Mouse (Mus musculus) cerebral cortex, adult 2 months (tissue): ENCODE measurements around the gene Tmtc2.

Experiments
- WGBS: fragments of 180-500 bp; shearing (Covaris S2); methylation state at CpG from one replicate; pipeline ENCODE4 v1.1.7; 2018; 5-methylcytosine and 5-hydroxymethylcytosine counted together

Gene Tmtc2

GRCm38 (mm10) chr10:105288472-105288871 is 285.8 kb downstream of the Tmtc2 start:
- 30% methylated on average over 2 of the region's 2 CpGs for WGBS

- 93% methylated on average over 3 of the region's 3 CpGs for WGBS
Observed at GRCm38 (mm10) chr10:105287575-105287974, 286.7 kb downstream of the Tmtc2 start.

GRCm38 (mm10) chr10:105287064-105287463 is 287.2 kb downstream of the Tmtc2 start:
- 85% methylated on average over 7 of the region's 7 CpGs for WGBS

GRCm38 (mm10) chr10:105286221-105286620 is 288.0 kb downstream of the Tmtc2 start:
- WGBS = 49% methylated on average over 2 of the region's 2 CpGs

- WGBS = 53% methylated on average over 6 of the region's 6 CpGs
Observed at GRCm38 (mm10) chr10:105284171-105284570, 290.1 kb downstream of the Tmtc2 start.

GRCm38 (mm10) chr10:105280933-105281332 is 293.3 kb downstream of the Tmtc2 start:
- WGBS = 91% methylated on average over 3 of the region's 3 CpGs

- WGBS = 49% methylated on average over 3 of the region's 3 CpGs
Observed at GRCm38 (mm10) chr10:105260053-105260452, 314.2 kb downstream of the Tmtc2 start.

GRCm38 (mm10) chr10:105238291-105238690 is 336.0 kb downstream of the Tmtc2 start:
- WGBS = 86% methylated on average over 22 of the region's 22 CpGs

GRCm38 (mm10) chr10:105232864-105233263 is 341.4 kb downstream of the Tmtc2 start:
- 93% methylated on average over 2 of the region's 2 CpGs for WGBS

GRCm38 (mm10) chr10:105230416-105230815 is 343.8 kb downstream of the Tmtc2 start:
- 87% methylated on average over 7 of the region's 7 CpGs for WGBS

- WGBS = 50% methylated on average over 2 of the region's 2 CpGs
Observed at GRCm38 (mm10) chr10:105228623-105229022, 345.6 kb downstream of the Tmtc2 start.

GRCm38 (mm10) chr10:105227631-105228030 is 346.6 kb downstream of the Tmtc2 start:
- WGBS = 63% methylated on average over 5 of the region's 5 CpGs

- 77% methylated on average over 6 of the region's 6 CpGs for WGBS
Observed at GRCm38 (mm10) chr10:105225714-105226113, 348.5 kb downstream of the Tmtc2 start.

GRCm38 (mm10) chr10:105222904-105223303 is 351.3 kb downstream of the Tmtc2 start:
- 94% methylated on average over 5 of the region's 5 CpGs for WGBS

- WGBS = 80% methylated on average over 10 of the region's 10 CpGs
Observed at GRCm38 (mm10) chr10:105201491-105201890, 372.8 kb downstream of the Tmtc2 start.

- 94% methylated on average over 2 of the region's 2 CpGs for WGBS
Observed at GRCm38 (mm10) chr10:105200678-105201077, 373.6 kb downstream of the Tmtc2 start.

GRCm38 (mm10) chr10:105200092-105200491 is 374.2 kb downstream of the Tmtc2 start:
- 54% methylated on average over 4 of the region's 4 CpGs for WGBS

GRCm38 (mm10) chr10:105199515-105199914 is 374.7 kb downstream of the Tmtc2 start:
- WGBS = 86% methylated on average over 5 of the region's 5 CpGs

GRCm38 (mm10) chr10:105195377-105195776 is 378.9 kb downstream of the Tmtc2 start:
- WGBS = 97% methylated on average over 2 of the region's 2 CpGs

GRCm38 (mm10) chr10:105193756-105194460 is 380.3 kb downstream of the Tmtc2 start:
- WGBS = 88% methylated on average over 4 of the region's 4 CpGs

GRCm38 (mm10) chr10:105192071-105192470 is 382.2 kb downstream of the Tmtc2 start:
- WGBS = 65% methylated on average over 2 of the region's 2 CpGs

GRCm38 (mm10) chr10:105189746-105190145 is 384.5 kb downstream of the Tmtc2 start:
- 86% methylated on average over 4 of the region's 4 CpGs for WGBS

GRCm38 (mm10) chr10:105186636-105187035 is 387.6 kb downstream of the Tmtc2 start:
- 81% methylated on average over 5 of the region's 5 CpGs for WGBS
